Mouse (Mus musculus): ENCODE results near the gene Hoxa6.

DNA sequence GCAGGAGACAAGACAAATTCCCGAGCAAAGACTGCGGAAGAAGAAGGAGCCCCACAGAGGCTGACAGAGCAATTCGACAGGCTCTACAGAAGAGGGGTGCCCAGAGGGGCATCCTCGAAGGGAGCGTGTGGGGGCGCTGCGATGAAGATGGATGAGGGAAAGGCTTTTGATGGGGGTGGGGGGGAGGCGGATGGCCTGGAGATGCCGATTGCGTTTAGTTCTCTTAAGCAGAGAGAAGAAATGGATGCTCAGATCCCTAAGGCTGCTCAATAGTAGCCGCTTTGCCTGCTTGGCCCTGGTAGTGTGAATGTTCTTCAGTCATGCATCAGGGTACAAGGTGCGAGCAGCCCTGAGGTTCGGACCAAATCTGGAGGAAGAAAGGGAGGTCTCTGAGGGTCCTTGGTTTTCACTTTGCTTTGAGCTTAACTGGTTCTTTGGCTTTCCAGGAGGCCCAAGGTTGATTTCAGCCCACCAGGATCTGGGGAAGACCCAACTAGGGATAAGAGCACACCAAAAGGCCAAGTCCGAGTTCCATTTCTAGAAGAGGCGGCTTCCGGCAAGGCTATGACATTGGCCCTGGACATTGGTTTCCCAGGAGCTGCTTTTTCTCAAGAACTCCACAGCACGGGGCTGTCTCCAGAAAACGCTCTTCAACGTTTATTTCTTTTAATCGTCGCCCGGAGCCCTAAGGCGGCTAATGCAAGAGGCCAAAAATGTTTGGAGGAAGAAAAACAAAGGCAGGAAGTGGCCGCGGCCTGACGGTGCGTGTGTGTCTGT, 40.3 kb upstream of the Hoxa6 start:
- TF ChIP-seq CTCF (IDR thresholded peaks at IDR 0.05; ENCODE audit: low read depth): no peak
- no peak for TF ChIP-seq EP300 (optimal IDR thresholded peaks at IDR 0.05)
